Mouse (Mus musculus) intestine, embryonic 16.5 days (tissue): ENCODE measurements around the gene Ttc39b. TPM values are rescaled to one million over a fixed set of nuclear protein-coding genes. Genes with fewer than 3 reads are reported as not detected.

Source experiments
- ATAC-seq: fragments of 200-750 bp; cut with Nextera tagmentation; 2 replicates; pipeline ENCODE4 v1.8.0; 2017; ENCODE audit warnings: moderate TSS enrichment, moderate library complexity
- H3K27ac ChIP-seq: fragments of 300-500 bp; sonication (generic); 2 replicates; pipeline ENCODE4 v1.5.1; 2014; ENCODE audit warnings: mild to moderate bottlenecking, low read length
- H3K27me3 ChIP-seq: fragments of 300-500 bp; sonication (generic); replicated peaks from 2 replicates; pipeline ENCODE4 v1.6.1; 2014; ENCODE audit warnings: low read length, control low read depth, mixed read lengths; ENCODE audit not compliant: control insufficient read depth, insufficient read depth
- H3K36me3 ChIP-seq: fragments of 300-500 bp; sonication (generic); 2 replicates; pipeline ENCODE4 v1.6.1; 2014; ENCODE audit warnings: low read length, control low read depth; ENCODE audit not compliant: control insufficient read depth, insufficient read depth
- H3K4me1 ChIP-seq: fragments of 300-500 bp; sonication (generic); 2 replicates; pipeline ENCODE4 v1.6.1; 2014; ENCODE audit warnings: low read length, control low read depth, mixed read lengths; ENCODE audit not compliant: control insufficient read depth, insufficient read depth
- H3K4me2 ChIP-seq: fragments of 300-500 bp; sonication (generic); 2 replicates; pipeline ENCODE4 v1.6.1; 2014; ENCODE audit warnings: low read depth, low read length, control low read depth
- H3K4me3 ChIP-seq: fragments of 300-500 bp; sonication (generic); 2 replicates; pipeline ENCODE4 v1.5.1; 2014; ENCODE audit warnings: mild to moderate bottlenecking, low read length
- H3K9ac ChIP-seq: fragments of 300-500 bp; sonication (generic); 2 replicates; pipeline ENCODE4 v1.6.1; 2014; ENCODE audit warnings: low read depth, low read length
- H3K9me3 ChIP-seq: fragments of 300-500 bp; sonication (generic); 2 replicates; pipeline ENCODE4 v1.6.1; 2016; ENCODE audit warnings: low read length, control low read depth; ENCODE audit not compliant: control insufficient read depth
- whole genome bisulfite sequencing: fragments of 180-500 bp; shearing (Covaris S2); extraction: QIAGEN DNeasy Blood & Tissue Kit; methylation state at CpG from one replicate; pipeline ENCODE4 v1.1.7; 2014; 5-methylcytosine and 5-hydroxymethylcytosine counted together
- polyA plus RNA-seq: library from polyadenylated mRNA; unstranded; fragments of >200 nt; fragmentation: Nextera tagmentation; extraction: Ambion mirVana; gene quantifications from 2 replicates; pipeline ENCODE4 v1.2.1, GENCODE M21; 2015

Ttc39b gene
- polyA plus RNA-seq, 1 experiment from 2014 or later = 2.4 TPM

- H3K36me3 ChIP-seq = no peaks in the 10 kb centered on the region
- WGBS = 65% methylated on average over 9 of the region's 9 CpGs
- no peaks in the 10 kb centered on the region for H3K9me3 ChIP-seq
- no peaks in the 10 kb centered on the region for H3K27me3 ChIP-seq
- no peaks in the 10 kb centered on the region; the same call in 1 of the 2 replicates for H3K4me1 ChIP-seq
- ATAC-seq = no peak
- H3K4me2 ChIP-seq = no peak overlapping the region
- H3K4me3 ChIP-seq = no peak overlapping the region
- no peak overlapping the region for H3K9ac ChIP-seq
- 0 out of 2 replicates have a peak overlapping the region, but pooled peaks have one; percentile 19 for H3K27ac ChIP-seq
These were observed 109.1 kb downstream of the Ttc39b start for GRCm38 (mm10) chr4:83214822-83215558.

- no peak for ATAC-seq
- H3K4me2 ChIP-seq = no peak overlapping the region
- H3K27me3 ChIP-seq = no peaks in the 10 kb centered on the region
- WGBS = 75% methylated on average over 6 of the region's 6 CpGs
- H3K36me3 ChIP-seq = no peaks in the 10 kb centered on the region
- H3K27ac ChIP-seq = no peak overlapping the region
- H3K4me3 ChIP-seq = no peak overlapping the region
- no peak overlapping the region for H3K9ac ChIP-seq
- no peaks in the 10 kb centered on the region; the same call in 1 of the 2 replicates for H3K4me1 ChIP-seq
- H3K9me3 ChIP-seq = no peaks in the 10 kb centered on the region
These were observed 110.3 kb downstream of the Ttc39b start for GRCm38 (mm10) chr4:83213752-83214151.

- Histone ChIP-seq H3K4me2 (no peak overlapping the region), H3K27ac (no peak overlapping the region), H3K9me3 (no peaks in the 10 kb centered on the region), H3K9ac (no peak overlapping the region), H3K36me3 (no peaks in the 10 kb centered on the region), H3K4me1 (no peaks in the 10 kb centered on the region; the same call in 1 of the 2 replicates), H3K27me3 (no peaks in the 10 kb centered on the region), H3K4me3 (no peak overlapping the region)
- ATAC-seq = no peak
- WGBS = 56% methylated on average over 12 of the region's 12 CpGs
These were observed 112.3 kb downstream of the Ttc39b start for GRCm38 (mm10) chr4:83211709-83212108.

- Histone ChIP-seq H3K36me3 (no peaks in the 10 kb centered on the region), H3K4me1 (no peaks in the 10 kb centered on the region; the same call in 1 of the 2 replicates), H3K4me3 (no peak overlapping the region), H3K9me3 (no peaks in the 10 kb centered on the region), H3K9ac (no peak overlapping the region), H3K27ac (no peak overlapping the region), H3K4me2 (no peak overlapping the region), H3K27me3 (no peaks in the 10 kb centered on the region)
- ATAC-seq = no peak
- 81% methylated on average over 6 of the region's 6 CpGs for WGBS
These were observed 113.6 kb downstream of the Ttc39b start for GRCm38 (mm10) chr4:83210437-83210836.

GRCm38 (mm10) chr4:83206803-83207586, 117.1 kb downstream of the Ttc39b start:
- H3K27ac ChIP-seq = no peak overlapping the region
- H3K9ac ChIP-seq = no peak overlapping the region
- H3K4me3 ChIP-seq = no peak overlapping the region
- H3K27me3 ChIP-seq = no peaks in the 10 kb centered on the region
- no peaks in the 10 kb centered on the region for H3K4me1 ChIP-seq
- H3K9me3 ChIP-seq = no peaks in the 10 kb centered on the region
- 63% methylated on average over 10 of the region's 10 CpGs for WGBS
- no peak for ATAC-seq
- H3K36me3 ChIP-seq = no peaks in the 10 kb centered on the region
- no peak overlapping the region for H3K4me2 ChIP-seq

- 77% methylated on average over 2 of the region's 2 CpGs for WGBS
These were observed 117.6 kb downstream of the Ttc39b start for GRCm38 (mm10) chr4:83206416-83206802.

GRCm38 (mm10) chr4:83199391-83199790, 124.7 kb downstream of the Ttc39b start:
- H3K4me2 ChIP-seq = no peak overlapping the region
- no peaks in the 10 kb centered on the region for H3K27me3 ChIP-seq
- 40% methylated on average over 8 of the region's 8 CpGs for WGBS
- no peaks in the 10 kb centered on the region for H3K36me3 ChIP-seq
- 0 out of 2 replicates have a peak, but pooled peaks cover 2% of the 10 kb centered on the region for H3K4me1 ChIP-seq
- H3K9ac ChIP-seq = no peak overlapping the region
- H3K9me3 ChIP-seq = no peaks in the 10 kb centered on the region
- ATAC-seq = no peak
- no peak overlapping the region for H3K27ac ChIP-seq
- no peak overlapping the region for H3K4me3 ChIP-seq

More at GRCm38 (mm10) chr4:83206416-83206802, 117.6 kb downstream of the Ttc39b start:
- Histone ChIP-seq H3K27ac (no peak overlapping the region), H3K9me3 (no peaks in the 10 kb centered on the region), H3K4me1 (no peaks in the 10 kb centered on the region), H3K4me3 (no peak overlapping the region), H3K4me2 (no peak overlapping the region), H3K9ac (no peak overlapping the region), H3K27me3 (no peaks in the 10 kb centered on the region), H3K36me3 (no peaks in the 10 kb centered on the region)
- ATAC-seq = no peak

GRCm38 (mm10) chr4:83198123-83198522, 125.9 kb downstream of the Ttc39b start:
- Histone ChIP-seq H3K4me2 (no peak overlapping the region), H3K36me3 (no peaks in the 10 kb centered on the region), H3K4me1 (0 out of 2 replicates have a peak, but pooled peaks cover 2% of the 10 kb centered on the region), H3K9ac (no peak overlapping the region), H3K27me3 (no peaks in the 10 kb centered on the region), H3K27ac (no peak overlapping the region), H3K9me3 (no peaks in the 10 kb centered on the region), H3K4me3 (no peak overlapping the region)
- ATAC-seq = no peak
- 77% methylated on average over 3 of the region's 3 CpGs for WGBS

- no peak overlapping the region for H3K4me2 ChIP-seq
- H3K9ac ChIP-seq = no peak overlapping the region
- H3K36me3 ChIP-seq = no peaks in the 10 kb centered on the region
- H3K4me1 ChIP-seq = no peaks in the 10 kb centered on the region
- ATAC-seq = no peak
- H3K27me3 ChIP-seq = no peaks in the 10 kb centered on the region
- no peaks in the 10 kb centered on the region for H3K9me3 ChIP-seq
- WGBS = 85% methylated on average over 2 of the region's 2 CpGs
- H3K27ac ChIP-seq = no peak overlapping the region
- no peak overlapping the region for H3K4me3 ChIP-seq
These were observed 134.3 kb downstream of the Ttc39b start for GRCm38 (mm10) chr4:83189736-83190135.
